Mouse (Mus musculus) gastrocnemius, postnatal 25 days (tissue): Measurements from ENCODE around the gene Rxfp2. TPM values are rescaled to one million over a fixed set of nuclear protein-coding genes. Genes with fewer than 3 reads are reported as not detected.

Experiments used
- DNase-seq: peaks from one replicate; pipeline ENCODE4 v3.0.0; 2022
- total RNA-seq, 2 experiments: library from RNA; stranded (reverse); gene quantifications; 1 replicate in 1 of 2; 2 replicates in 1 of 2; pipeline ENCODE4 v1.2.3; 2021

Gene Rxfp2
- total RNA-seq, 2 experiments from 2014 or later = not detected

DNA sequence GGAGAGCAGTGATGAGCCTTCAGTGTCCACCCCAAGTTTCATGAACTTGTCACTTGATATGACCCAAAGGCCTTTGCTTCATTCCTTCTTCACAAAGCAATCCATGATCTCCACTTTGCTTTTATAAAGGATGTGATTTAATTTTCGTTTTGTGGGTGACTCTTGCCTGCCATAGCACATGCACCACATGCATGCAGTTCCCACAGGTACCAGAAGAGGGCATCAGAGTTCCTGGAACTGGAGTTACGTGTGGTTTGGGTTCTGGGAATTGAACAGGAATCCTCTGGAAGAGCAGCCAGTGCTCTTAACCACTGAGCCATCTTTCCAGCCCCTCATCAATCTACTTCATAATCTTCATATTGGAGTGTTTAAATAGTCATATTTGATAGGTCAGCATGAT, 26.1 kb downstream of the Rxfp2 start:
- no peak for DNase-seq

DNA sequence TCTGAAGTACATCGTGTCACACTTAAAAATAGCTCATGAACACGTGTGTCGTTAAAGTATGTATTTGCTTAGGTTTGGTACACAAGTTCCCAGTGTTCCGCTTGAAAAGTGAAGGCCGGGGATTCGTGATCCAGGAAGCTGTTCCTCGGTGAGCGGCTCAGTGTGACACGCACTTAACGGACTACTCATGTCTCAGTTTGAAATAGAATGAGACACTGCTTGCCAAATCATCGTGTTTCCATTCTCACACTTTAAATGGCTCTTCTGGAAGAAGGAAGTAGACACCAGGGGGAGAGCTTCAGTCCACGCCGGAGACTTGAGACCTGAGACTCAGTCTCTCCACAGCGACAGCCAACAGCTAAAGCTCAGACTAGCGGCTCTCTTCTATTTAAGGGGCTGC, 28.0 kb downstream of the Rxfp2 start:
- DNase-seq = no peak

DNA sequence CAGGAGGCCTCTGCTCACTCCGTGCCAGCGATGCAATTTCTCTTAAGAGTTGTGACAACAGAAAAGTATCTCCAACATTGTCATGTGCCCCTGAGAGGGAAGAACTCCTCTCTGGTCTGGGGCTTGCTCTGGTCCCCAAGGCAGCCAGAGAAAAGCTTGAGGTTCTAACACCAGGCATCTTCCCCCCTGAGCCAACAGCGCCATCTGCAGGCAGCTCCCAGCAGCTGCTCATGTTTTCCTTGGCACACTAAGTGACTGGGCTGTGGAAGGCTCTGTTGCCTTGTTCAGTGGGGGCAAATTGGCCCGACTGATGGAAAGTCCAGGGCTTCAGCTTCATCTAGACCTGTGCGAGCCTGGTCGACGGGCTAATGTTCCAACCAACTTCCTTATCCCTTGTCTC, 31.5 kb downstream of the Rxfp2 start:
- DNase-seq = peak; percentile 13

DNA sequence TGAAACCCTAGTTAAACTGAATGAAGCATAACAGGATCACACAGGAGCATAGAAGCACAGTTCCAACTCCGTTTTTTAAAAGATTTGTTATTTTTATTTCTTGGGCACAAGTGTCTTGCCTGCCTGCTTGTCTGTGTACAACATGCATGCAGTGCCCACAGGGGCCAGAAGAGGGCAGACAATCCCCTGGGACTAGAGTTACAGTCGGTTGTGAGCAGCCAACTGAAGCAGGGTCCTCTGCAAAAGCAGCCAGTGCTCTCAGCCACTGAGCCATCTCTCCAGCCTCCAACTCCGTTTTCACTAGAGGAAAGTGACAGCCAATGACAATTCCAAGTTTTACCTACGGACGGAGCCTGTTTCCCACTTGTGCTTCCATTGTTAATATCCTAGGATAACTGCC, 33.4 kb downstream of the Rxfp2 start:
- no peak for DNase-seq

DNA sequence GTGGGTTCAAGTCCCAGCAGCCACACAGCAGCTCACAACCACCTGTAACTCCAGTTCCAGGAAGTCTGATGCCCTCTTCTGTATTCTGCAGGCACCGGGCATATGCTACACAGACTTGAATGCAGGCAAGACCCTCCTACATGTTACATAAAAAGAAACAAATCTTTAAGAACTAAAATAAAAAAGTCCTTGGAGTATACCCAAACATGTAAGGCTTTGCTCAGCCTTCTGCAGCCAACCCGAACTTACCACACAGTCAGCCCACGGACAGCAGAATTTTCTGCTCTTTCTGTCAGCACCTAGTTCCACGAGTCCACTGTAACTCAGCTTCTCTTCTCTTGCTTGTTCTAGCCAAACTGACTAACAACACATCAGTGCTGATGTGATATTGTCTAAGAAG, 34.8 kb downstream of the Rxfp2 start:
- no peak for DNase-seq

DNA sequence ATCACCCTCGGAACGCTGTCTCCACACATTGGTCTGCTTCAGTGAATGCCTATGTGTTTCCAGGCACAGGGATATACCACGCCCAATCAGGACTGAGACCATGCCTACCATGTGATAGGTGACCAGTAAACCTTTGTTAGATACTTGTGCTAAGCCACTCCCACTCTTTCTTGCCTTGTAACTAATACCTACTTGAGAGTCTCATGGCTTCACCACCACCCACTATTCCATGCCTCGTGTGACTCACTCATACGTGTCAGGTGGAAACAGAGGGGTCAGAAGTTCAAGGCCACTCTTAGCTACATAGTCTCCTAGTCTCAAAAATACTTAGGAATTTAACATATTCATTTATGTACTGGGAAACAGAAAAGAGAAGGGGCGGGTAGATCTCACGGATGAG, 35.5 kb downstream of the Rxfp2 start:
- DNase-seq = no peak

DNA sequence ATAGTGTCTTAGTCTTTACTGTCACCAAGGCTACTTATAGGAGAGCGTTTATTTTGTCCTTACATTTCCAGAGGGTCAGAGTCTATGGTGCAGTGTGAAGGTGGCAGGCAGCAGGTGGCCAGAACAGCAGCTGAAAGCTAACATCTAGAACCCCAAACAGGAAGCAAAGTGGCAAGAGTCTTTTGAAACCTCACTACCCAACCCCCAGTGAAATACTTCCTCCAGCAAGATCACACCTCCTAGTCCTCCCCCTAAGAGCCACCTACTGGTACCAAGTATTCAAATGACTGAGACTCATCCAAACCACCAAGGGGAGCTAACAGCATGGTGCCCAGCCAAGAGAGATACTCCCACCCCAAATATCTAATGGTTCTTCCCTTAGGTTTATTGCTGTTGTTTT, 36.8 kb downstream of the Rxfp2 start:
- no peak for DNase-seq

DNA sequence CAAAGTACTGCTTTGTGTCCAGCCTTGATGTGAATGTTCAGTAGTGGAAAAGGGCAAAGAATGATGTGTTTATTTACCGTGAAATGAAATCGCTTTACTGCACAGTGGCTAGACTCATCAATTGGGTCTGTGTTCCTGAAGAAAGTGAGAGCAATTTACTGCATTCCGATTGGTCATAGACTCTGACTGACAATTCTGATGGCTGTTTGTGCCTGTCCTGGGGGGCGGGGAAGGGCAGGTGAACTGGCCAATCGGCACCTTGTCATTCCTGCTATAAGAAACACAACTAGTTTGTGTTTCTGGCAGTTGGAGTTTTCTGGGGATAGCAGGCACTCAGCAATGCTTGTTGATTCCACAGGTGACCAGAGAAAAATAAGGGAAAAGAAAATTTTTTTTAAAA, 37.6 kb downstream of the Rxfp2 start:
- no peak for DNase-seq

DNA sequence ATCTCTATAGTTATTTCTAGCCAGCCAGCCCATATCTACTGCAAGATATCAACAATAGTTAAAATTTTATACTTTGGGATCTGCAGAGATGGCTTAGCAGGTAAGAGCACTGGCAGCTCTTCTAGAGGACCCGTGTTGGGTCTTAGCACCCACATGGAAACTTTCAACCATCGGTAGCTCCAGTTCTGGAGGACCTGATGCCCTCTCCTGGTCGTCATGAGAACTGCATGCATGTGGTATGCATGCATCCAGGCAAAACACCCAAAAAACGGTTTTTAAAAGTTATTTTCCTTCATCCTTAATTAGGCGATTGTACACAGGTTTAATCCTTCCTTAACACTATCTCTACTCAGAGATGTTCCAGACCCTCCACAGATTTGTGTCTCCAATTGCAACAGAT, 40.4 kb downstream of the Rxfp2 start:
- DNase-seq = no peak

DNA sequence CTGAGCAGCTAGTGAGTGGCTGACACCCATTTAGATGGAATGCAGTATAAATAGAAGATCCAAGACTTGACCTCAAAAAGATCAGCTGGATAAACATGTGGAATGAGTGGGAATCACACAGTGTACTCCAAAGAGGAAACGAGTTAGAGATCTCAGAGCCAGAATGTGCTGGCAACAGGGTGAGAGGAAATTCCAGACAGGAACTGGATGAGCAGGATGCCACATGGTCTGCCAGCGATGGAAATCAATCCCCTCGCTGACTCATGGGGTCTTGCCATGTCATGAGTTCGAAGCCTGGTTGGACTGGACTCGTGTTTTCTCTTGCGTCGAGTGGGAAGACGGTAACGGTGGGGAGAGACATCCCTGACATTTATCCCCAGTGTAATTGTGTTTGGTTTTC, 41.0 kb downstream of the Rxfp2 start:
- DNase-seq = peak; percentile 13

DNA sequence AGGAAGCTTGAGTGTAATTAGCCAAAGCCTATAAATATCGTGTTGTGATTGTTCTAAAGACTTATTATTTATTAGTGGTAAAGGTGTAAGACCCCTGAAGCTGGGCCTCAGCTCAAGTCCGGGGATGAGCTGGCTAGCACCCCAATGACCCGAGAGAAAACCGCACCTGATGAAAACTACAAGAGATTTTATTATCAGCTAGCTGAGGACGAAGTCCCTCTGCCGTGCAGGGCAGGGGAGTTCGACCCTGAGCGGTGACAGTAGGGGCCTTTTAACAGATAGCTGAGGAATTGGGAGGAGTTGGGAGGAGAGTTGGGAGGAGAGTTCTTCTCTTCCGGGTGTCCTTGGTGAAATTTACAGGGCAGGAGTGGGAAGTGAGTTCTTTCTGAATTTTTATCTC, 42.6 kb downstream of the Rxfp2 start:
- DNase-seq = no peak

DNA sequence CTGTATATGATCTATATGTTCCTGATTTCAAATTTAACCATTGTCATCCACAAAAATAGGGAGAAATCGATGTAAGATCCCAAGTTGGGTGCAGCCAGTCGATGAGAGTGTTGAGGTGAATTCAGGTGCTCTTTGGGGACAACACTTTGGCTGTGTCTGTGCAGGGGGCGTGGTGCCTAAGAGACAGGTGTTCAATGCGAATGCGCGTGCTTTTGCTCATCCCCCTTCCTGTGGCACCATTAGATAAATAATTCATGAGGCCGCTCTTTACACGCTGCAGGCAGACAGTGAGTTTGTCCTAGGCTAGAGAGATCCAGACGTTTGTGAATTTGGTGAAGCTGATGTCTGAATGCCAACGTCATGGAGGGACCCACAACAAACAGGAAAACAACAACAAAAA, 45.8 kb downstream of the Rxfp2 start:
- no peak for DNase-seq

DNA sequence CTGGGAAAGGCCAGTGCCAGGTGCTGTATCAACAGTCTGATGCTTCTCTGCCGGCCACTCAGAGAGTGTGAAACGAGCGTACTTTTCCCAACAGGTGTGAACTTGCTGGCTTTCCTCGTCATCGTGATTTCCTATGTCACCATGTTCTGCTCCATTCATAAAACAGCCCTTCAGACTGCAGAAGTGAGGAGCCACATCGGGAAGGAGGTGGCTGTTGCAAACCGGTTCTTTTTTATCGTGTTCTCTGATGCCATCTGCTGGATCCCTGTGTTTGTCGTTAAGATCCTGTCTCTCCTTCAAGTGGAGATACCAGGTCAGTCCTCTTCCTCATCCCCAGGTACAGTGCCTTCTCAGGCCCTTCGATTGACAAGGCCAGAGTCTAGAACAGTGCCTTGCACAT, 51.6 kb downstream of the Rxfp2 start:
- no peak for DNase-seq

DNA sequence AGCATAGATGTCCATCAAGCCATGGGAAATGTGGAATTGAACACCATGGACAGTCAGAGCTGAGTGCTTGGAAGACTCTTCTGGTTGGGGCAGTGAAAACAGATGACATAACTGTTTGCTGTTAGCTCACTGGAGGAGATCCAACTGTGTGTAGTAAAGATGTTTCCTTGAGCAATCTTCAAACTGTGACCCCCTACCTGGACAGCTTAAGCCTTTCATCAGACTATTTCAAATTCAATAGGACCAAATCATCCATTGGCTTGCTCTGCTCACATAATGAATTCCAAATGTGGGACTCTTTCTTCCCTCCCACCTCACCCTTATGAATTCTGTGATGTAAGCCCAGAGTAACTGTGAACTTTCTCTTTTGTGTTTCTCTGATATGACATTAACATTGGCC, 53.3 kb downstream of the Rxfp2 start:
- no peak for DNase-seq

DNA sequence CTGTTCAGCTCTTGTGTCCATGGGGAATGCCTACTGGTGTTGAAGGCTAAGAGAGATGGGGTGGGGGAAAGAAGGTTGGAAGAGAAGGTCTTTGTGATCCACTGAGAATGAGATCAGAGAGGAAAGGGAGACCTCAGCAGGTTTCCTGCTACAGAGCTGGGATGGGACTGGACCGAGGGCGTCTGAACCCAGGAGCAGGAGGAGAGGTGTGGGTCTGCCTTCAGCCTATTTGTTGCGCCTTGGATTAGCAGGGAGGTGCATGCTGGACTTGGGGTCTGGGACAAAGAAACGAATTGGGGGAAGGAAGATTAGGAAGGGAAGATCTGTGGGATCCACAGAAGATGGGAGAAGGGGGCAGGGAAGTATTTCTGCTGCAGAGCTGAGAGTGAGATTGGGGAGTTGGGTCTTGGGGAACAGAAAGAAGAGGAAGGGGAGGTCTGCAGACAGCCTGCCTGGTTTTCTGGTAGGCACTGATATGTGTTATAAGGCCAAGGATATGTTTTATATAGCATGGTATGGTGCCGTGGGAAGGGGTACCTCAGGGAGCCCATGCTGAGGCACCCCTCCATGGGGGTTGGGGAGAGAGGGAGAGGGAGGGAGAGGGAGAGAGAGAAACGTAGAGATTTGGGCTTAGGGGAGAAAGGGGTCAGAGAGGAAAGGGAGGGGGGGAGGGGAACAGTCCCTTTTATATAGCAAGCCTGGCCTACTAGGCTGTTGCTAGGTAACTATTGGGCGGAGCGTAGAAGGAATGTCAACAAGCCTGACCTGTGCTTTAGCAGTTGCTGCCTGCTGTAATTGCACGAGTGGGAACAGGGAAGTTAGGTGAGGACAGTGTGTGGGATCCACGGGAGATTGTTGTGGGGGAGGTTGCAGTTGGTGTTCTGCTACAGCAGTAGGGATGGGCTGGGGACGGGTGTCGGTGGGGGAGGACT, 61.7 kb downstream of the Rxfp2 start:
- no peak for DNase-seq

DNA sequence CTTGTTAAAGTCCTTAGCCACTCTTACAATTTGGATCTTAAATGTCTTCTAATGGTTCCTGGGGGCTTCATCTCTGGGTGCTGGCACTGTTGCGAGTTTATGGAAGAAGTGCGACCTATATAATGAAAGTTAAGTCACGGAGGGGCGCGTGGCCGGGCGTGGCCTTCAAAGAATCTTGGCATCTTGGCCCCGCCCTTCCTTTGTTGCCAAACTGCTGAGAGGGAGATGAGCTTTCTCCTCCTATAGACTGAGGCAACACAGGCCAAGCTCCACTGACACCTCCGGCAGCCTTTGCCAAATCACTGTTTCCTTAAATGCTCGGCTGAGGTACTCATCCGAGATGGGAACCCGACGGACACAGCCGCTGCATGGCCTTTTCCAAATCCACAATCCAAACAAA, 64.2 kb downstream of the Rxfp2 start:
- no peak for DNase-seq

DNA sequence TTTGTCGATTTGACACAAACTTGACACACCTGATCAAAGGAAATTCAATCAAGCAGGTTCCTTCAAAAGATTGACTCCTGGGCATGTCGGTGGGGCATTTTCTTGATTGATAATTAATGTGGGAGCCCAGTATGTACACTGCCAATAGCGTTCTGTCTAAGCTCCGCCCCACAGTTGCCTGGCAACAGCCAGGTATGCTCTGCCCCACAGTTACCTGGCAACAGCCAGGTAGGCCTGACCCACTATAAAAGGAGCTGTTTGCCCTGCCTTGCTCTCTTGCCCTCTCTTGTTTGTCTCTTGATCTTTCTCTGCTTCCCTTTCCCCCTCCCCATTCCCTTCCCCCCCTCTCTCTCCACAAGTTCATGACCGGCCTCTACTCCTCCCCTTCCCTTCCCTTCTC, 64.7 kb downstream of the Rxfp2 start:
- no peak for DNase-seq

DNA sequence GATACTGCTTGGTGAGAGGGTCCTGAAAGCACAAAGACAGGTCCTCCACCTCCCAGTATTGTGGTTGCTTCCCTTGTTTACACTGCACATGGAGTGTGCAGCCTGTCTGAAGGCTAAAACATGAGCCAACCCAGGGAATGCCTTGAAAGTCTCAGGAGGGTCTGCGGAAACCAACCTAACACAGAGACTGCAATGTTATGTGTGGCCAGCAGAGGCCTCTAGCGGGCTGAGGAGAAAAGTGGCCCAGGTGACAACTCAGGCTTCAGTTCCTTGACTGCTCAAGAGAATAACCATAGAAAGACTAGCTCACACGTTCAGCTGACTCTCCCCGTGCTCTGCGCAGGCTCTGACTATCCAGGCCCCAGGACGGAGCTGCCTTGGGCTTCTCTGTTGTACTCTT, 79.1 kb downstream of the Rxfp2 start:
- DNase-seq = no peak

DNA sequence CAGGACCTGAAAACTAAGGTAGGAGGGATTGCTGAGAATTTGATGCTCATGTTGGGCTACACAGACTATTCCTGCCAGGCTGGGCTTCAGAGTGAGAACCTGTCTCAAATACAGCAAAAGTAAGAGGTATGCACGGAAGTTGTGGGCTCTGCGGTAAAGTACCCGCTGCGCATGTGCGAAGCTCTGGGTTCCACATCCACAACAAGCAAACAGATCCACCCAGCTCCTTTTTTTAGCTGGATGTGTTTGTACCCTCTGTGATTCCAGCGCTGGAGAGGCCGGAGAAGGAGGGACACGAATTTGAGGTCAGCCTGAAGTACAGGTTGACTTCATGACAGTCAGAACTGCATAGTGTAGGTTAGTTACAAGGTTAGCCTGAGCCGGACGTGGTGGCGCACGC, 80.3 kb downstream of the Rxfp2 start:
- no peak for DNase-seq

DNA sequence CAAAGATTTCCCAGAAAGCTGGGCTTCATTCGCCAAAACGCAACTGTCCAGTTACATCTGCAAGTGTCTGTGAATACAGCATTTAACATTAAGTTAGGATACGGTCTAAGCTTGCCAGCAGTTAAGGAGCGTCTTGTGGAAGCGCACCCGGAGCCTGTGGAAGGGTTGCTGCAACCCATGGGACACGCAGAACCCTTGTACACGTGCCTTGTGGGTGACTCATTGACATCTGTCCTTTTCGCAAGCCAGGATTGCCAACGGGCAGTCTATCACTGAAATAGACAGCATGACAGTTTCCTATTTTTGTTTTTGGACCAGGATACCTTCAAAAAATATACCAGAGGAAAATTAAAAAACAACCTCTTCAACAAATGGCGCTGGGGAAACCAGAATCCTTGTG, 83.3 kb downstream of the Rxfp2 start:
- DNase-seq = no peak

DNA sequence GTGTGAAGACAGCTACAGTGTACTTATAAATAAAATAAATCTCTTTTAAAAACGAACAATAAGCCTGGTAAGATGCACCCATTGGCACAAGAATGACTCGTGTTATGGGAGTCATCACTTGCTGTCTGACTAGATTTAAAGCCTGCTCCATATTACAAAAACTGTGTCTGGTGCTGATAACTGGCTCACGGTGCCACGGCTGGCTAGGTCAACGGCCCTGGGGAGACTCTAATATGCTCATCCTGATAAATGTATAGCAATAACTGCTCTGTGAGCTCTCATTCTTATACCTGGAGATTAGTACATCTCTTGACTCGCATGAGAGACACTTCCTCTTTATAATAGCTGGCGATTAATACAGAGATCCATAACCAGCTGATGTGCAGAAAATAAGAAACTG, 87.9 kb downstream of the Rxfp2 start:
- no peak for DNase-seq

DNA sequence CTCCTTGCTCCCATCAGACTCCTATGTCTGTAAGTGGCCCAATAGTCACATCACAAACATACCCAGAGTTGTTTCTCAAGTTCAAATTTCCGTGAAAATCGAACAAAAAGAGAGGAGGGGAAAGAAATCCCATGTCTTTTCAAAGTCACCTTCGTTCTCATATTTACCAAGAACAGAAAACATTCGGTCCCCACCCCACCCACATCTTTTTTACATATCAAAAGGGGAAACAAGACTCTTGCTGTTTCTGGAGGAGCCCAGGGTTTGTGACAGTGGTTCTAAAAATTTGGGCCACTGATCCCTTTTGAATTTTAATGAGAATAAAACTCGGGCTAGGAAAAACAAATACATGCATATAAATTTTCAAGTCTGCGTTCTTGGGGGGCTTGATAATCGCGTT, 92.8 kb downstream of the Rxfp2 start:
- no peak for DNase-seq

DNA sequence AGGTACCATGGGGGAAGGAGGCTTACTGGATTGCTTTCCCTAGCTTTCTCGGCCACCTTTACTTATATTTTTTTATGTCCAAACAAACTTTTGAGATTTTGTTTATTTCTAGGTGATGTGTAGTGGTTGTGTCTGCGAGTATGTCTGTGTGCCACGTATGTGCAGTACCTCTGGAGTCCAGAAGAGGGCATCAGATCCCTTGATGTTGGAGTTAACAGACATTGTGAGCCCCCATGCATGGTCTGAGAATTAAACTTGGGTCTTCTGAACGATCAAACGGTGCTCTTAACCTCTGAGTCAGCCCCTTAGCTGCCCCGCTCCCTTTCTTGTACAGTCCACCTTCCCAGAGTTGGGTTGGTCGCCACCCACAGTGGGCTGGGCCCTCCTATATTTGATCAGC, 95.5 kb downstream of the Rxfp2 start:
- no peak for DNase-seq

DNA sequence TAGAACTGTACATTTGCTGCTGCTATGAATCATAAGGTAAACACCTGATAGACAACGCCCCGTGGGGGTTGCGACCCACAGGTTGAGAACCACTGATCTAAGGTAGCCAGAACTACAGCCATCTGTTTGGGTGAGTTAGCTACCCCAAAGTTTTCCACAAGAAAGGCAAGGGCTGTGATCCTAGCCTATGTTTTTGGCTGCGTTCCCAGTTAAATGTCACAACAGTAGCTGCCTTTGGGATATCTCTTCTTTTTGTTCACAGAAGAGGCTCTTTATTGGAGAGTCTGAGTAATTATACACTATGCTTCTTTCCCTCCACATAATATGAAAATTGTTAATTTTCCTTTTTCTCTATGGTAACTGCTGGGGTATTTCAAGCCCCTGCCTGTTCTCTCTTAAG, 96.3 kb downstream of the Rxfp2 start:
- DNase-seq = no peak
